Mouse (Mus musculus) retina, postnatal 7 days (tissue): ENCODE data around the gene Eif2b2.

ENCODE experiments used
- DNase-seq: peaks from one replicate; pipeline ENCODE4 v3.0.0-alpha.2; 2012; ENCODE audit warnings: low read depth, low spot score

Gene Eif2b2

DNA sequence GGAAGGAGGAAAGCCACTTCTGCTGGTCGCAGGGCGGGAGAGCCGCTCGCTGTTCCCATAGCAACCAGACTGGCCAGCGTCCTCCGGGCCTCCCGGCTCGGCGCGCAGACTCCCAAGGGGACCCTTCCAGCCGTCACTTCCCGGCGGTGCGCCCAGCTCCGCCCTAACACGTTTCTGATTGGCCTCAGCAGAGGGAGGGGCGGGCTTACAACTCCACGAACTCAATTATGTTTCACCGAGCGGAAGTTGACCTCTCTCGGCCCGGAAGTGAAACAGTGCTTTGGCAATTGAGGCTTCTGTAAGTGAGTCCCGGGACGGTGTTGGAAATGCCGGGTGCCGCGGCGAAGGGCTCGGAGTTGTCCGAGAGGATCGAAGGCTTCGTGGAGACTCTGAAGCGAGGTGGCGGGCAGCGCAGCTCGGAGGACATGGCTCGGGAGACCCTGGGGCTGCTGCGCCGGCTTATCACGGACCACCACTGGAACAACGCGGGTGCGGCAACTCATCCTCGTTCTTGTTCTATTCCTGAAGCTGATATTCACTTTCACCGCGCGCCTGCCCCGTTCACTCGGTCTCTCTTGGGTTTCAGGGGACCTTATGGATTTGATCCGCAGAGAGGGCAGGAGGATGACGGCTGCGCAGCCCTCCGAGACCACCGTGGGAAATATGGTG lies at the start of gene Eif2b2:
Gene Eif2b2 (plus strand): TSS at position 246 of the 669 bp plus-strand sequence.
- DNase-seq = peak; percentile 96

DNA sequence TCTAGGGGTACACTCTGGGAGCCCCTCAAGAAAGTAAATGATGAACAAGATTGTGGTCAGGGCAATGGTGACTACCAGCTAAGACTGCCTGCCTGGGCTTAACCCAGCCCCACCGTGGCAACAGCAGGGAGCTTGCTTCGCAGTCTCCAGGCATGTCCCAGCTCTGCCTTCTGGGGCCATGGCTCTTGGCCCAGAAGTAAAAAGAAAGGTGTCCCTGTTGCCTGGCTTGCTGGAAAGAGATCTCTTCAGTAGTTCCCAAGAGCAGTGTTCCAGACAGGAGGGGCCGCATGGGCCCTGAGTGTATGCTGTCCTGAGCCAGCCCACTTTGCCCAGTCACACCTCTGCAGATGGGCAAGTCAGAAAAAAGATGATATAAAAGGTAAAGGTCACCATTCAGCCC lies 49.4 kb upstream of the Eif2b2 start:
- DNase-seq = no peak

DNA sequence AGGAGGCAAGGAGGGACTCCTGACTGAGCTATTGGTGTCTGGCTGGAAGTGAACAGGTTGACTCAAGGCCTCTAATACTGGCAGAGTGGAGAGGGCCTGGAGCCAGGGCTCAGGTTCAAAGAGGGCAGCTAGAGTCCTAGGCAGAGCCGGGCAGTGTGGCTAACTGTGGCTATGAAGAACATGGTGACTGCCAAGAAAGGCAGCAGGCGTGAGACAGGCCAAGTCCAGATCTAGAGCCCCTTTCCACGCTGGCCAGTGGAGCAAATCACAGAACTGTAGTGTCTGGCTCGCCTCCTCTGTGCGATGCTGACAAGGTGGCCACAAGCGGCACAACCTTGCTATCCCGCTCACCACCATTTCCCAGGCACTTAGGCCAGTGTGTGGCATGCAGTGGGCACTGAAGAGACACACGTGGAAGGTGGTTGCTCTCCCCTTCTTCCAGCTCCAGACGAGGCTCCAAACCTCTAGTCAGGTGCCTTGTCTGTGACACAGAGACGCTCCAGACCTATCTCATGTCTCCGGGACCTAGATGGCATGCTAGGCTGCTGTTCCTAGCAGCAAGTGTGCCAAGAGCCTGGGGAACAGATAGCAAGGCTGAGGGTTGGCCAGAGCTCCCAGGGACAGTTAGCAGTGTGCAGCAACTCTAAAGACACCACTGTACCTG lies 48.9 kb upstream of the Eif2b2 start:
- no peak for DNase-seq

DNA sequence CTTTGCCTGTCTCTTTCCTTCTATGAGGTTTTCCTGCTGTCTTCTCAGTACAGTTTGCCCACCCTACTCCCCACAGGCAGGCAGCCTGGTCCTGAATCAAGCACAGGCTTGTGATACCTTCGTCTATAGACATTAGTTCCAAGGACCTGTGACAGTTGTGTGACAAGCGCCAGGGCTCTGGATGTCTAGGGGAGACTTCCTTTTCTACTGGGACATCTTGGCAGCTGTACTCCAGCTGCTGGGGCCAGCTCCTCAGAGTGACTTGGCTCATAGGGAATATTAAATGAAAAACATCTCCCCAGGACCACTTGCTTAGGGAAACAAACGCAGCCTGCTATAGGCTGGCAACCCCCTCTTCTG lies 48.4 kb upstream of the Eif2b2 start:
- DNase-seq = no peak

DNA sequence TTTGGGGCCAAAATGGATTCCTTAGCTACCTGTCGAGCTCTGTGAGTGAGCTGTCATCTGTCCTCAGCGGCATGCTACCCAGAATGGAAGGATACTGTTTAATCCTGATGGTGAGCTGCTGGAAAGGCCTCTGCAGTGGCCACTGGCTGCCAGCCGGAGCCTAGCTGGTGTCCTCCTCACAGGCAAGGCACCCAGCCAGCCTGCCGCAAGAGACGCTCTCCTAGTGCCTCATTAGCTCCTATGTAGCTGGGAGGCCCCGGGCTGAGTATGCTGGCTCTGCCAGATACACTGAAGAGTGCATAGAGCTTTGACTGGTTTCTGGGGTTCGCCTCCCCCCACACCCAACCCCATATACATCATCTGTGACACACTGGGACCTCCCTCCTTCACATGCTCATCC lies 45.3 kb upstream of the Eif2b2 start:
- no peak for DNase-seq

DNA sequence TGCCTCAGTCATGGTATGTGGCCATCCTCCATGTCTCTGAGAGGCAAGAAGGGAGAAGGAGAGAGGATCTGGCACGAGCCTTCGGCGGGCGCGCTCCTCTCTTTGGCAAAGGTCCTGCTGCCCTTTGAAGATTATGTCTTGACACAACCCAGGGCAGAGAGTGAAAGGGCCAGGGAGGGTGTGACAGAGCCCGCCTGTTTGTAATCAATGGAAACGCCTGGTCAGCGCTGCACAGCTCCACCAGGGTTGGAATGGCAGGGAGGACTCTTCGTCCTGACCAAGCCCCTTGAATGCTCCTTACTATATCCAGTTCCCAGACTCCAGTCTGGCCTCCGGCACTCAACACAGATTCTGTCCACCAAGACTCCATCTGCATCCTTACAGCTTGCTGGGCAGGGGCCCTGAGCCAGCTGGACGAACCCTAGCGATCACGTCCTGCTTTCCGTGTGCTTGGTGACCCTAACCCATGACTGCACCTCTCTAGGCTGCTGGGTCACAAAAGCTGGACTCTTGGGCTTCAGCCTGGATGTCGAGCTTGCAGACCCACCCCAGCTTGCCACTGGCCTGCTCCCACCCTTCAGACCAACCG lies 44.1 kb upstream of the Eif2b2 start:
- no peak for DNase-seq

DNA sequence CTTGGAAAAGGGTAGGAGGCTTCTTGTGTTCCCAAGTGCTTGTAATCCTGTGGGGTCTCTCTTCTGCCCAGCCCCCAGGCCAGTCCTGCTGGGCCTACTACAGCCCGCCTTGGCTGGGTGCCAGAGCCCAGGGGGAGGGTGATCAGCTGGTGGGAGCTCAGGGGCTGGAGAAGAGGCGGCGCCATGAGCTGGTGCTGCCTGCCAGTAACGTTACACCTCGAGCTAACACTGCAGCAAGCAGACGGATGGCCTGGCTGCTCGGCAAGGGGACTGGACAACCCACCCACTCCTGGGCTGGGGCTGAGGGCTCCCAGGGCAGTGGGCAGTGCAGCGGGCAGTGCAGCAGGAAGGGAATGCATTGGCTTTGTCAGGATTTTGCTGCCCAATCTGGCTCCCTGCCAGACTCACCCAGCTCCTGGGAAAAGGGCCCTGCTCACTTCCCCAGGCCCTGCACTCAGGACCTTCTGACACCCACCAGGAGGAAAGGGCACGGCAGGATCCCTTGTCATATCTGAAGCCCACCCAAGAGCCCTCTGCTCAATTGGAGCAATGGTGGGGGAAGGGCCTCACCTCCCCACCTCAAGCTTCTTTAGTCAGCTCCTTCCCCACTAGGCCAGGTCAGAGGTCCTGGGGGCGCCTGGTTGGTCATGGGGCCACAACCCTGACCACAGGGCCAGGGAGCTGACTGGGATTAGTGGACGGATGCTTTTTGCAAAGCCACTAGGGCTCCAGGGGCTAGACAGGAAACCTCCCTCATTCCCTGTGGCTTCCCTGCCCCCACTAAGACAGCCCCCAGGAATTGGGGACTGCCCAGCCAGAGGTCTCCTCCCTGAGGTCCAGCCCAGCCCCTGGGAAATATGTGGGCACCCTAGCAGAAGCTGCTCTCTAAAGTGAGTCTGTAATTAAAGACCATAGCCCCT lies 43.1 kb upstream of the Eif2b2 start:
- peak; percentile 59 for DNase-seq

DNA sequence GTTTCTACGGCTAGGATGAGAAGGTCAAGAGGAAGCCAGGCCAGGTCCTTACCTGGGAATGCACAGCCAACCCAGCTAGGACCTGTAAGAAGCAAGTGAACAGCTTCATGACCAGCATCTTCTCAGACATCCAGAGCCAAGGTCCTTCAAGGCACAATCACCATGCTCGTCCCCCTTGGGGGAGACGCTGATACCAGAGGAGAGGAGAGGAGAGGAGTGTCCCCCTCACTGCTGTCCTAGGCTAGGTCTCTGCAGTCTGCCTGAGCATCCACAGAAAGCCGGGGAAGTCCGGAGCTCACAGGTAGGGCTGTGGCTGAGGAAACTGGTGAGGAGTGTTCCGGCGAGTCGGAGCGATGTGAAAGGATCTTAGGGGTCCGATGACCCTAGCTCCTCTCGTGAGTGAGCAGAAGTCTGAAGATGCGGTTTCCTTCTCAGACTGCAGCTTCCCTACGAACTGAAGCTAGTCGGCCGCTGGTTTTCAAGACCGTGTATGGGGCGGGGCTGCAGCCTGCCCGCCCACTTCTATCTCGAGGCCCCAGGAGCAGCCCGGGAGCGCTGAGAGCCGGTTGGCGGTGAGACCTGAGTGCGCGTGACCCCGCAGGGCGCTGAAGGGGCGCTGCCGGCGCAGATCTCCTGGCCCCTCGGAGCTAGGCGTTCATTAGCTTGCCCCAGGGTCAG lies 42.3 kb upstream of the Eif2b2 start:
- no peak for DNase-seq

DNA sequence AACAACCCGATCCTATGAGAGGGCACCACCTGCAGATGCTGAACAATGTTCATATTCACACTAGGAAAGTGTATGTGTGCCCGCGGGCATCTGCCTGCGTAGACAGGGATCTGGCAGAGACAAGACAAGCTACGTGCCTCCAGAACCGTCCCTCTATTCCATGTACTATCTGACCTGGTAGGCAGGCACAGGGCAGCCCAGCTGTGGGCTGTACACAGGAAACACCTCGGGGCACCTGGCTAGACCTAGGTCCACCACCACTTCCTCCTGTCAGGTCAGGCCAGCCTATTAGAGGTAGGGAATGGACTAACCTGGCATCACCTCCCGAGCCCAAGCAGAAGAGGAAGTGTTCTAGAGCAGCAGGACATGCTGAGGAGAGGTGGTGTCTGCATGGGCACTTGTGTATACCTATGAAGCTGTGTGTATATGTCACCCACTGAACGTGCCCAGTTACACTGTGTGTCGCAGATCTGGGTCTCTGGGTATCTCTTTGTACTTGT lies 41.5 kb upstream of the Eif2b2 start, which contains the start of gene Pgf:
Gene Pgf (minus strand): TSS at position 51 of the 500 bp plus-strand sequence.
- DNase-seq = no peak

DNA sequence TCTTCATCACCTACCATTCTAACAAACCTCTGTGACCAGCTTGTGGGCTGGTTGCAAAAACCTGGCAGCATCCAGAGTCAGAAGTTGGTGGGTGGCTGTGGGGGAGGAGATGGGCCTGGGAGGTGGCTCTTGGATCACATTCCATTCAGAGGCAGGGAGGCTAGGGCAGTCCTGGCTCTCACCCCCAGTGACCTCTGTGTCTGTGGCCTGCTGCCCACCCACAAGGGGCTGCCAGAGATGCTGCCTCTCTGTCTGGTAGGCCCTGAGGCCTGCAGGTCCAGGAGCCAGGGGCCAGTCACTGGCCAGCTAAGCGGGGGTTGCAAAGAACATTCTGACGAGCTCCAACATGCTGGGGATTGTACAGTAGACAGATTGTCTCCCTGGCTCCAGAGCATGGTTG lies 41.0 kb upstream of the Eif2b2 start:
- DNase-seq = no peak

DNA sequence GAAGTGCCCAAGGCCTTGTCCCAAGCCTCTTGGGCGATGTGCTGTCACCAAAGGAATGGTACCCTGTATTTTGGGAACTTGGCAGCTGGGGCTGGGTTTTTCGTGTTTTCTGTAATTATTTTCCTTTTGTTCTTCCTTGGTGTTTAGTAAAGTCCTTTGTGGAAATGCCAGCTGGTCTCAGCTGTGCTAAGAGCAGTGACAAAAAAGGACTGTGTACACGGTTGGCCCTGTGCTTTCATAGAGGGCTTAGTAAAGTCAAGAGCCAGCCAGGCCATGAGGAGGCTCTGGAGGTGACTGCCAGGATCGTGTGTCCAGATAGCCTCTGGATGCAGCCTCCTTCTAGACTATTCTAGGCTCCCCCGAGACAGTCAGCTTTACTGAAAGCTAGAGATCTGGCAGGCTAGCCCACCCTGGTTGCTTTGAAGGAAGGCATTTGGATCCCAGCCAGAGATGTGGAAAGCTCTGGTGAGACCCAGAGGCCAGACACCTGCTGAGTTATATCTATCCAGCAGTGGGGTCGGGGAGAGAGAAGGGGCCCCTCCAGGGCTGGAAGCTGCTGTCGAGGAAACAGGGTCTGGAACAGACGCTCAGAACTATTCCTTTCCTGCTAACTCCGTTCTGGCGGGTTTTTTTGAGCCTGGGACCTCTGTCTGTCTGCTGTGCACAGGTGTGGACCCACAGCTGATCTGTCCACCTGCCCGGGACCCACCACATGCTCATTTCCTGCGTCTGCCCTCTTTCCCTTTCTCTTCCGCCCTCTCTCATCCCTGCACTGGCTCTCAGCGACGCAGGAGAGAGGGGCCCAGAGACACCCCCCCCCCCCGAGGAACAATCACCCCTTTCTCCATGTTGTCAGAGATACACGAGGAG lies 37.6 kb upstream of the Eif2b2 start:
- no peak for DNase-seq

DNA sequence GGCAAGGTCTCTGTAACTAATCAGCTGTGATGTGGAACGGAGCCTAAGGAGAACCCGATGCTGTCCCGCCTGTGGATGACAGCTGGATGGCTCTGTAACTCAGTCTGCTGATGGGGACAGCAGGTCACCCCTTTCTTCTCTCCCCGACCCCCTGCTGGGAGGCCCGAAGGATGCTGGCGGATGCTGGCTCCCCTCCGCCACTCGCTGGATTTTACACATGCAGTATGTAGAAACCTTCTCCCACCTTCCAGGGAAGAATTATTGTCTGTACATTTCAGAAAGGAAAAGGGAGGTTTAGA lies 37.0 kb upstream of the Eif2b2 start:
- DNase-seq = no peak

DNA sequence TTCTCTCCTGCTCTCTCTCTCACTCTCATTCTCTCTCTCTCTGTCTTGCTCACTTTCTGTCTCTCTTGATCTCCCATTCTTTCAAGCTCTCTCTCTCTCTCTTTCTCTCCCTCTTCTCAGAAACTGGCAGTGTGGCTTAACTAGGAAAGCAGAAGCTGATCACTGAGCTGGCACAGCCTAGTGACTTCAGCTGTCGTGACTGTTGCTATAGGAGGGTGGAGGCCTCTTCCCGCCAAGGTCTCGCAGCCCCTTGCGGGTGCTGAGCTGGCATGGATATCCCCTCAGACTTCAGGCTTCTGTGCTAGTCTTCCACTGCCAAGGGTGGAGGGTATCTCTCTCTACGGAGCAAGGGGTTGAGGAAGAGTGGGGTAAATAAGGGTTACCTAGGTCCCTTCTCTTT lies 36.4 kb upstream of the Eif2b2 start:
- no peak for DNase-seq

DNA sequence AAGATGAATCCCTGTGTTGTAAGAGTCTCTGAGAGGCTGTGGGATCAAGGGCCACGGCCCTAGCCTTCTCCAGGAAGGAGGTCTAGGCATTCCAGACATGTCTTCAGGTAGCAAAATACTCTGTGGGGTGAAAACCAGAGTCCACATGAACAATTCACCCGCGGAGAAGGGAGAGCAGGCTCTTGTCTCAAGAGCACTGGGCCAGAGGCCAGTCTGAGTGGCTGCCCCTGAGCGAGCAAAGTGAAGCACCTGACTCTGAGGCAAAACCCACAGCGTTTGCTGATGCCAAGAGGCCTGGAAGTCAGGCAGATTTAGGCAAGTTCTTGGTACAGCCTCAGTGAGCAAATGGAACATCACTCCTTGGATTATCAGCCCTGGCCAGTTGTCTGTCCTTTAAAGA lies 35.2 kb upstream of the Eif2b2 start:
- DNase-seq = no peak

DNA sequence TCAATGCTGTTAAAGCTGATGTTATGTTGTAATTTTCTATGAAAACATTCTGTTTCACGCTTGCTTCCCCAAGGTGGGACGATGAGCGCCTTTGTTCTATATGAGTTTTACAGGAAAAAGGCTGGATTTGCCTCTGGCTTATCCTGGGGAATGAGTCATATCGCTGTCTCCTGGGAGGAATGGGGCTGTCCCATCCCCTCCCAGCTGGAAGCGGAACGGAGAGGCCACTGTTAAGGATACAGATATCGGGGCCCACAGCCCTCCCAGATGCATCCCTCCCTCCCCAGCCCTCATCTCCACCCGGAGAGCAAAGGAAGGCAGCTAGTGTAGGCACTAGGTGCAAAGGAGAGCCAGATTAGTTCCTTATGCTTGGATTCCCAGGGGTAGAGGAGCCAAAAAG lies 33.5 kb upstream of the Eif2b2 start:
- no peak for DNase-seq

DNA sequence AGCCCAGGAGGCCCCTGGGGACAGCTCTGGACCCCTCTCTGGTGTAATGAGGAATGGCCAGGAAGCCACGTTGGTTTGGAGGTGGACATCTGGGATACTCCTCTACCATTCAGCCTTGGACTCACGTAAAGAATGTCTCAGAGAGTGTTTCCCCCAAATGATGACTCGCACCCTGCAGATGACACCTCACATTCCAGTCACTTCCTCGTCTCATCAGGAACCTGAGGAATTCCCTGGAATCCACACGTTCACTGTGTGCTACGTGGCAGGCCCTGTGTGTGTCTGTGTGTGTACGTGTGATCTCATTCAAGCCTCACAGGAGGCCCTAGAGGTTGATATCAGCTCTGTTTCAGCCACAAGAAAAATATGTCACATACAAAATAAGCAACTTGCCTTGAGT lies 32.9 kb upstream of the Eif2b2 start:
- DNase-seq = no peak

DNA sequence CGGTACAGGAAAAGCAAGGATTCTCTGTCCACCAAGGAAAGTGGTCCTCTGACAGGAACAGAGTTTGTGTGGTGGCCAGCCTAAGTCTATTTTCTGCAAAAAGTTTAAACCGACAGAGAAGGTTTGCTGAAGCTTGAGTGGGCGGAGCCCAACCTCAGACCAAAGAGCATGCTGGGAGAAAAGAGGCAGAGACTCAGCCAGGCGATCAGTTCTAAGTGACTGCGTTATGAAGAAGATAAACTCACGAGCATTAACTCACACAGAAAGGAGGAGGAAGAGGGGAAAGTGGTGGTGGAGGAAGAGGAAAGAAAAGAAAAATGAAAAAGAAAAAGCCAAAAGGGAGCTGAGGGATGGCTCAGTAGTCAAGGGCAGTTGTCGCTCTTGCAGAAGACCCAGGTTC lies 29.0 kb upstream of the Eif2b2 start:
- no peak for DNase-seq

DNA sequence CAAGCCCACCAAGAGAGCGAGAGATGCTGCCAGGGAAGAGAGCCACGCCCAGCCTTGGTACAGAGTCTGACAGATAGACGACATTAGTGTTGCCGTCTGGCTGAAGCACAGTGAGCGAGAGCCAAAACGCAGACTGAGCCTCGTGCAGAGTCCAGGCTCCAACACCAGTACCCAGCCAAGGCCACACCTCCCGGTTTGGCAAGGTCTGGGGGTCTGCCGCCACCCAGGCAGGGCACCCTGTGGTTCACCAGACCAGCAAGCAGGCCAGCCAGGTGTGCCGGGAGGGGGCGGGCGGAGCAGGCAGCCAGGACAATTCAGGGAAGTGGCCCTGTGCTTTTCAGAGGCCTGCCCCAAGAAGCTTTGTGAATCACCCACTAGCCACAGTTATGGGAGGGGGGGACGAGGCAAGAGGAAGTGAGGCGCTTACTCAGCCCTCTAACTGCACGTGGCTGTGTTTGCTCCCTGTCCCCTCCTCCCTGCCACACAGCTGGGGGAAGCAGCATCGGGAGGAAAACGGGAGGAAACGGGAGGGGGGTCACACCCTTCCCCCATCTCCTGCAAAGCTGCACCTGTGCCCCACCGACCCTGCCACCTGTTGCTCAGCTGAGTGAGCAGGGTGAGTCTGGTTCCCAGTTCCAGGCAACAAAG lies 26.7 kb upstream of the Eif2b2 start:
- DNase-seq = no peak

DNA sequence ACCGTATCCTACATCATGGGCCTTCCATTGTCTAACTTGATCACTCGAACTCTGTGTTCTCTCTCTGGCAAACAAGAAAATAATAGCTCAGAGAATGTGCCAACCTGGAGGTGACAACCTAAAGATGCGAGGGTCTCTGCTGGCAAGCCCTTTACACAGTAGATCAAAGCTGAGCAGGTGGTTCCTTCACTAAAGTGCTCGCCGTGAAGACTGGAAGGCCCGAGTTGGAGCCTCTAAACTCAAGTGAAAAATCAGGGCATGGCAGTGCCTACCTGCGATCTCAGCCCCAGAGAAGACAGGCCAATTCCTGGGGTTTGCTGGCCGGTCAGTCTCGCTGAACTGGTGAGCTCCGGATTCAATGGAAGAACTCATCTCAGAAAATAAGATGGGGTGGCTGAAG lies 26.1 kb upstream of the Eif2b2 start:
- DNase-seq = no peak
